Mouse (Mus musculus) brain, embryonic 14.5 days (tissue): ENCODE measurements around the gene Cga.

Experiments used
- CTCF ChIP-seq: fragments of 200-500 bp; IDR thresholded peaks from 2 replicates; pipeline ENCODE4 v1.5.1; 2012; ENCODE audit warnings: inconsistent platforms, mild to moderate bottlenecking, moderate library complexity, borderline replicate concordance; ENCODE audit not compliant: insufficient read depth, insufficient read length; ENCODE audit errors: extremely low read depth
- POLR2A ChIP-seq: fragments of 200-500 bp; IDR thresholded peaks from 2 replicates; pipeline ENCODE4 v1.6.1; 2012; ENCODE audit warnings: mild to moderate bottlenecking, inconsistent platforms, borderline replicate concordance; ENCODE audit not compliant: poor library complexity, insufficient read depth, insufficient read length, severe bottlenecking; ENCODE audit errors: extremely low read depth

DNA sequence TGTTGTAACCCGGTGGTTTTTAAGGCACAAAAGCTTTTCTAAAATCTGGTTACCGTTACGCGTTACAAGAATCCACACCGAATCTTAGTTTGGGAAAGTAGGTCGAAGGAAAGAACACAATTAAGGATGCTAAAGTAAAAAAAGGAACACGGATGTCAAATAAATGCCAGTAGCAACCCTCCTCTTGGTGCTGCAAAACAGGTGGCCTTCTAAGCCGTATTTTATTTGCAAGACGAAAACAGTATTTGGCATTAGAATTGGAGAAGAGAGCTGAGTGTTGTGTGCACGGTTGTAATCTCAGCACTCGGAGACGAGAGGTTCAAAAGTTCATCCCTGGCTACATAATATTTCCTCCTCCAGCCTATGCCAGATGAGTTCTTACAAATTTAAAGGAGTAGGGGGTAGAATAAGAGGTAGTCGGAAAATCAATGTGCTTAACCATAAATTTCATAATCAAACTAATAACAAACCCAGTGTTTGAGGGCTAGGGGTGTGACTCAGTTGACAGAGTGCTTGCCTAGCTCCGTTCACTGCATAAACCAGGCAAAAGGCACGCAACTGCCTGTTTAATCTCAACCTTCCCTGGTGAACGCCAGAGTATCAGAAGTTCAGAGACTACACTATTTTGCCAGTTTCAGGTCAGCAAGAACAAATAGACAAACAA lies 10.1 kb upstream of the Cga start:
- TF ChIP-seq POLR2A: no peak
- TF ChIP-seq CTCF: no peak
